Mouse (Mus musculus) bone marrow macrophage, adult 2 months (primary cell): ENCODE results near the gene H2-Aa.

ENCODE experiments used
- CTCF ChIP-seq: IDR thresholded peaks from 2 replicates; pipeline ENCODE4 v1.5.1; 2012; ENCODE audit warnings: low read depth, mild to moderate bottlenecking, low read length, moderate library complexity
- POLR2A ChIP-seq: IDR thresholded peaks from 2 replicates; pipeline ENCODE4 v1.6.1; 2012; ENCODE audit warnings: mild to moderate bottlenecking, low read depth, low read length, borderline replicate concordance

DNA sequence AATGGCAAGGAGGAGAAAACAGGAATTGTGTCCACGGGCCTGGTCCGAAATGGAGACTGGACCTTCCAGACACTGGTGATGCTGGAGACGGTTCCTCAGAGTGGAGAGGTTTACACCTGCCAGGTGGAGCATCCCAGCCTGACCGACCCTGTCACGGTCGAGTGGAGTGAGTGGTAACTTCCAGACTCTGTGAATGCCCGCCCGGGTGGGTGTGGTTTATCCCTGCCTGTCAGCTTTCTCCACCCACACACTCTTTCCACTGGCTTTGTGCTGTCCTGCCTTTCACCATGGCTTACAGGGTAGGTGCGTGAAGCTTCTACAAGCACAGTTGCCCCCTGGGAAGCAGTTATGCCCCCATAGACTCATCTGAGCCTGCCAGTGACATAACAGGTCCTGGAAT lies 26.7 kb upstream of the H2-Aa start:
- TF ChIP-seq CTCF (no peak), POLR2A (no peak)
